Mouse (Mus musculus): ENCODE measurements at regions not wholly inside any gene's neighbourhood (a gene's known extent, or its start where the extent isn't known, plus 50 kb on each side); places are given as distances from the start of the nearest gene placed in this dataset.
A peak's percentile ranks its signal among the peaks of the same experiment; 100 is the strongest.

- no peak overlapping the region for H3K4me3 ChIP-seq (replicated peaks; ENCODE audit: low read length)
- H3K4me1 ChIP-seq (replicated peaks; ENCODE audit: control insufficient read depth, insufficient read depth, low read length), result no peaks in the 10 kb centered on the region
- no peak overlapping the region for H3K27ac ChIP-seq (ENCODE audit: low read length)
- no peaks in the 10 kb centered on the region for H3K27me3 ChIP-seq (replicated peaks; ENCODE audit: control insufficient read depth, insufficient read depth, low read length)
- H3K36me3 ChIP-seq (ENCODE audit: control insufficient read depth, insufficient read depth), result no peaks in the 10 kb centered on the region
- no peaks in the 10 kb centered on the region for H3K9me3 ChIP-seq (ENCODE audit: control insufficient read depth, low read length)
- no peak overlapping the region for H3K9ac ChIP-seq (replicated peaks; ENCODE audit: low read depth, low read length)
- ATAC-seq, result no peak
- no peak overlapping the region for H3K4me2 ChIP-seq (ENCODE audit: low read length)
- 56% methylated on average over 7 of the region's 7 CpGs for WGBS
Observed at GRCm38 (mm10) chr1:121701826-121702225, 134.0 kb upstream of the Ddx18 start.

GRCm38 (mm10) chr1:121653901-121654300 lies 86.1 kb upstream of the Ddx18 start:
- Histone ChIP-seq H3K27me3 (replicated peaks; ENCODE audit: control insufficient read depth, insufficient read depth, low read length) (no peaks in the 10 kb centered on the region), H3K36me3 (ENCODE audit: control insufficient read depth, insufficient read depth) (no peaks in the 10 kb centered on the region), H3K4me2 (ENCODE audit: low read length) (no peak overlapping the region), H3K4me3 (replicated peaks; ENCODE audit: low read length) (no peak overlapping the region), H3K9me3 (ENCODE audit: control insufficient read depth, low read length) (no peaks in the 10 kb centered on the region), H3K4me1 (replicated peaks; ENCODE audit: control insufficient read depth, insufficient read depth, low read length) (no peaks in the 10 kb centered on the region), H3K27ac (ENCODE audit: low read length) (no peak overlapping the region), H3K9ac (replicated peaks; ENCODE audit: low read depth, low read length) (no peak overlapping the region)
- no peak for ATAC-seq
- WGBS, result 100% methylated on average over 1 of the region's 1 CpGs

GRCm38 (mm10) chr1:121650071-121650470 lies 82.3 kb upstream of the Ddx18 start:
- Histone ChIP-seq H3K4me2 (ENCODE audit: low read length) (no peak overlapping the region), H3K4me1 (replicated peaks; ENCODE audit: control insufficient read depth, insufficient read depth, low read length) (no peaks in the 10 kb centered on the region), H3K9me3 (ENCODE audit: control insufficient read depth, low read length) (no peaks in the 10 kb centered on the region), H3K36me3 (ENCODE audit: control insufficient read depth, insufficient read depth) (no peaks in the 10 kb centered on the region), H3K9ac (replicated peaks; ENCODE audit: low read depth, low read length) (no peak overlapping the region), H3K4me3 (replicated peaks; ENCODE audit: low read length) (no peak overlapping the region), H3K27ac (ENCODE audit: low read length) (no peak overlapping the region), H3K27me3 (replicated peaks; ENCODE audit: control insufficient read depth, insufficient read depth, low read length) (no peaks in the 10 kb centered on the region)
- WGBS, result 81% methylated on average over 3 of the region's 3 CpGs
- peak; percentile 55; the same call in 1 of the 2 replicates for ATAC-seq

DNA sequence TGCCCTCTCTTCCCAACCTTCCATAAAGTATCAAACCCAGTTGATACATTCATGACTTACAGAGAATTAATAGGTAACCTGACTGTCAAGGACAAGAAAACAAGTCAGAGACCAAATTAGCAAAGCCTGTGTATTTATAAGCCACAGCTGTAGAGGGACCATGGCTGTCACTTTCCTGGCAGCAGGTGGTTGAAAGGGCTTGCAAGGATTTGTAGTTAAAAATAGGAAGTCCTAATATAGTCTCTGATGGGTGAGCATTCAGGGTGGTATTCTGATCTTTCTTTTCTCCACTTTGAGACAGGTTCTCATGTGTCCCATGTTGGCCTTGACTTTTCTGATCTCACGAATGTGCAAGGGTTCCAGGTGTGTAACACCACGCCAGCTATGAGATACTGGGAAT lies 63.7 kb upstream of the Ddx18 start:
- 86% methylated on average over 2 of the region's 2 CpGs for WGBS

GRCm38 (mm10) chr1:121620262-121620661 lies 52.5 kb upstream of the Ddx18 start:
- WGBS, result 71% methylated on average over 7 of the region's 7 CpGs
- Histone ChIP-seq H3K9ac (replicated peaks; ENCODE audit: low read depth, low read length) (no peak overlapping the region), H3K9me3 (ENCODE audit: control insufficient read depth, low read length) (no peaks in the 10 kb centered on the region), H3K27me3 (replicated peaks; ENCODE audit: control insufficient read depth, insufficient read depth, low read length) (no peaks in the 10 kb centered on the region), H3K4me1 (replicated peaks; ENCODE audit: control insufficient read depth, insufficient read depth, low read length) (no peaks in the 10 kb centered on the region), H3K27ac (ENCODE audit: low read length) (no peak overlapping the region), H3K4me3 (replicated peaks; ENCODE audit: low read length) (no peak overlapping the region), H3K36me3 (ENCODE audit: control insufficient read depth, insufficient read depth) (no peaks in the 10 kb centered on the region), H3K4me2 (ENCODE audit: low read length) (no peak overlapping the region)
- no peak for ATAC-seq

More for the DNA sequence above, 63.7 kb upstream of the Ddx18 start:
- H3K4me2 ChIP-seq (ENCODE audit: low read length), result no peak overlapping the region
- no peaks in the 10 kb centered on the region for H3K27me3 ChIP-seq (replicated peaks; ENCODE audit: control insufficient read depth, insufficient read depth, low read length)
- no peak for ATAC-seq
- H3K4me3 ChIP-seq (replicated peaks; ENCODE audit: low read length), result no peak overlapping the region
- no peaks in the 10 kb centered on the region for H3K9me3 ChIP-seq (ENCODE audit: control insufficient read depth, low read length)
- no peaks in the 10 kb centered on the region for H3K36me3 ChIP-seq (ENCODE audit: control insufficient read depth, insufficient read depth)
- H3K27ac ChIP-seq (ENCODE audit: low read length), result no peak overlapping the region
- H3K9ac ChIP-seq (replicated peaks; ENCODE audit: low read depth, low read length), result no peak overlapping the region
- H3K4me1 ChIP-seq (replicated peaks; ENCODE audit: control insufficient read depth, insufficient read depth, low read length), result no peaks in the 10 kb centered on the region

DNA sequence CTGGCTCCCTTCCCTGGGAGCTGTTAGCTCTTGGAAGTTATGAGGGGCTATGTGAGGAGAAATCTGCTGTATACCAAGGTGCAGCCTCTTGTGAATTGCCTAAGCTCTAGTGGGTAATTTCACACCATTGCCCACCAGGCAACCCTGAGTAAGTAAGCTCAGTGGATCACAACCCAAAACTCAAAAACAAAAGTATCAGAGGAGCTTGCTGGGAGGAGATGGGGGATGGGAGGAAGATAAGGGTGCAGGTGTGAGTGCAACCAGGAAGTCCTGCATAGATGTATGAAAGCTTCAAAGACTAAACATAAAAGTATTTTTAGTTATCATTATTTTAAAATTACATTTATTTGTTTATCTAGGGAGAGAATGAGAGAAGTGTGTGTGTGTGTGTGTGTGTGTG lies 50.8 kb upstream of the Ddx18 start:
- no peaks in the 10 kb centered on the region for H3K36me3 ChIP-seq (ENCODE audit: control insufficient read depth, insufficient read depth)
- no peaks in the 10 kb centered on the region for H3K27me3 ChIP-seq (replicated peaks; ENCODE audit: control insufficient read depth, insufficient read depth, low read length)
- H3K27ac ChIP-seq (ENCODE audit: low read length), result no peak overlapping the region
- no peak overlapping the region for H3K4me3 ChIP-seq (replicated peaks; ENCODE audit: low read length)
- no peak for ATAC-seq
- H3K4me1 ChIP-seq (replicated peaks; ENCODE audit: control insufficient read depth, insufficient read depth, low read length), result no peaks in the 10 kb centered on the region
- no peaks in the 10 kb centered on the region for H3K9me3 ChIP-seq (ENCODE audit: control insufficient read depth, low read length)
- no peak overlapping the region for H3K4me2 ChIP-seq (ENCODE audit: low read length)
- no peak overlapping the region for H3K9ac ChIP-seq (replicated peaks; ENCODE audit: low read depth, low read length)

All from forebrain, embryonic 16.5 days (tissue).